Mouse (Mus musculus) lung, postnatal 10 days (tissue): Measurements from ENCODE around the gene Tmsb15b2.
"Not testable (repeated sequence)": the region's sequence is repeated elsewhere in the genome, so short reads cannot be mapped to it uniquely, and the experiment has no call there.

Experiments
- DNase-seq: peaks from one replicate; pipeline ENCODE4 v3.0.0; 2021

The Tmsb15b2 gene

GRCm38 (mm10) chrX:136975397-136975796, at the start of gene Tmsb15b2:
Gene Tmsb15b2 (minus strand): TSS chrX:136975497.
- DNase-seq: not testable (repeated sequence)

- peak; percentile 65 for DNase-seq
These were observed 44.0 kb upstream of the Tmsb15b2 start for GRCm38 (mm10) chrX:137019310-137019709.

GRCm38 (mm10) chrX:137017668-137018067, 42.4 kb upstream of the Tmsb15b2 start:
- DNase-seq: no peak

GRCm38 (mm10) chrX:137015099-137015709, 39.9 kb upstream of the Tmsb15b2 start:
- DNase-seq: peak; percentile 56

- no peak for DNase-seq
These were observed 21.0 kb upstream of the Tmsb15b2 start for GRCm38 (mm10) chrX:136996256-136996655.

GRCm38 (mm10) chrX:136993641-136994040, 18.3 kb upstream of the Tmsb15b2 start:
- DNase-seq: no peak

GRCm38 (mm10) chrX:136992978-136993547, 17.8 kb upstream of the Tmsb15b2 start, which contains the start of gene Zcchc18:
Gene Zcchc18 (plus strand): TSS chrX:136993155.
- DNase-seq: peak; percentile 55

- DNase-seq: no peak
These were observed 17.1 kb upstream of the Tmsb15b2 start for GRCm38 (mm10) chrX:136992191-136992965.

- no peak for DNase-seq
These were observed 16.0 kb upstream of the Tmsb15b2 start for GRCm38 (mm10) chrX:136991274-136991673.

GRCm38 (mm10) chrX:136986039-136986438, 10.7 kb upstream of the Tmsb15b2 start:
- no peak for DNase-seq

- no peak for DNase-seq
These were observed 3.3 kb upstream of the Tmsb15b2 start for GRCm38 (mm10) chrX:136978616-136979015.

- peak; percentile 84 for DNase-seq
These were observed 1.3 kb upstream of the Tmsb15b2 start, which contains the start of the genes Tmsb15l and Tmsb15b1 for GRCm38 (mm10) chrX:136976424-136977084. Gene Tmsb15l (minus strand): TSS chrX:136976869. Gene Tmsb15b1 (minus strand): TSS chrX:136976874.

GRCm38 (mm10) chrX:136959688-136960087, 15.6 kb downstream of the Tmsb15b2 start:
- DNase-seq: peak; percentile 6

GRCm38 (mm10) chrX:136958300-136958699, 17.0 kb downstream of the Tmsb15b2 start:
- DNase-seq: not testable (repeated sequence)

- peak; percentile 55 for DNase-seq
These were observed 17.6 kb downstream of the Tmsb15b2 start for GRCm38 (mm10) chrX:136957583-136958279.

GRCm38 (mm10) chrX:136937985-136938384, 37.3 kb downstream of the Tmsb15b2 start:
- no peak for DNase-seq

GRCm38 (mm10) chrX:136927031-136927430, 48.3 kb downstream of the Tmsb15b2 start, which contains the start of gene H2bfm:
Gene H2bfm (plus strand): TSS chrX:136927325.
- DNase-seq: no peak

- DNase-seq: no peak
These were observed 49.4 kb downstream of the Tmsb15b2 start for GRCm38 (mm10) chrX:136925863-136926262.
